Mouse (Mus musculus): ENCODE data around the gene Cd300lg.
A peak's percentile ranks its signal among the peaks of the same experiment; 100 is the strongest.

Cd300lg gene

GRCm38 (mm10) chr11:102051954-102052353 lies 10.6 kb downstream of the Cd300lg start:
- DNase-seq (ENCODE audit: low spot score): peak; percentile 27

- no peak for DNase-seq (ENCODE audit: low spot score)
Observed at GRCm38 (mm10) chr11:102052697-102053096, 11.4 kb downstream of the Cd300lg start.

GRCm38 (mm10) chr11:102053183-102053582 lies 11.9 kb downstream of the Cd300lg start:
- peak; percentile 26 for DNase-seq (ENCODE audit: low spot score)

GRCm38 (mm10) chr11:102053847-102054246 lies 12.5 kb downstream of the Cd300lg start:
- peak; percentile 25 for DNase-seq (ENCODE audit: low spot score)

- DNase-seq (ENCODE audit: low spot score): peak; percentile 78
Observed at GRCm38 (mm10) chr11:102061236-102061940, 20.1 kb downstream of the Cd300lg start.

- no peak for DNase-seq (ENCODE audit: low spot score)
Observed at GRCm38 (mm10) chr11:102061941-102062473, 20.7 kb downstream of the Cd300lg start.

- DNase-seq (ENCODE audit: low spot score): no peak
Observed at GRCm38 (mm10) chr11:102063076-102063475, 21.8 kb downstream of the Cd300lg start.

GRCm38 (mm10) chr11:102068969-102069368 lies 27.7 kb downstream of the Cd300lg start:
- no peak for DNase-seq (ENCODE audit: low spot score)

GRCm38 (mm10) chr11:102069633-102070032 lies 28.3 kb downstream of the Cd300lg start:
- no peak for DNase-seq (ENCODE audit: low spot score)

- DNase-seq (ENCODE audit: low spot score): no peak
Observed at GRCm38 (mm10) chr11:102070426-102070825, 29.1 kb downstream of the Cd300lg start.

- no peak for DNase-seq (ENCODE audit: low spot score)
Observed at GRCm38 (mm10) chr11:102072729-102073128, 31.4 kb downstream of the Cd300lg start.

GRCm38 (mm10) chr11:102073722-102074121 lies 32.4 kb downstream of the Cd300lg start:
- no peak for DNase-seq (ENCODE audit: low spot score)

GRCm38 (mm10) chr11:102082322-102082721 lies 41.0 kb downstream of the Cd300lg start:
- DNase-seq (ENCODE audit: low spot score): peak; percentile 59

GRCm38 (mm10) chr11:102083193-102083592 lies 41.9 kb downstream of the Cd300lg start:
- no peak for DNase-seq (ENCODE audit: low spot score)

GRCm38 (mm10) chr11:102084159-102084558 lies 42.9 kb downstream of the Cd300lg start:
- no peak for DNase-seq (ENCODE audit: low spot score)

GRCm38 (mm10) chr11:102086331-102086730 lies 45.0 kb downstream of the Cd300lg start:
- no peak for DNase-seq (ENCODE audit: low spot score)

GRCm38 (mm10) chr11:102087081-102087751 lies 45.9 kb downstream of the Cd300lg start:
- peak; percentile 60 for DNase-seq (ENCODE audit: low spot score)

GRCm38 (mm10) chr11:102087931-102088898 lies 46.9 kb downstream of the Cd300lg start, which contains the start of gene Mpp2:
Mpp2 (minus strand) TSS chr11:102088515.
- DNase-seq (ENCODE audit: low spot score): peak; percentile 64

GRCm38 (mm10) chr11:102089088-102089808 lies 47.9 kb downstream of the Cd300lg start:
- DNase-seq (ENCODE audit: low spot score): peak; percentile 39

- DNase-seq (ENCODE audit: low spot score): no peak
Observed at GRCm38 (mm10) chr11:102095676-102096075, 54.4 kb downstream of the Cd300lg start.

GRCm38 (mm10) chr11:102096446-102096845 lies 55.1 kb downstream of the Cd300lg start:
- no peak for DNase-seq (ENCODE audit: low spot score)

Measured in lung, postnatal 25 days (tissue).